Mouse (Mus musculus) testis, adult 2 months (tissue): Measurements from ENCODE around the gene Dcaf17.

Experiments used
- CTCF ChIP-seq: fragments of 200-500 bp; IDR thresholded peaks from 2 replicates; pipeline ENCODE4 v1.5.1; 2012; ENCODE audit warnings: low read depth, mild to moderate bottlenecking, inconsistent platforms, low read length, moderate library complexity; ENCODE audit not compliant: control insufficient read depth, insufficient read depth, insufficient replicate concordance
- POLR2A ChIP-seq: fragments of 200-500 bp; IDR thresholded peaks from 2 replicates; pipeline ENCODE4 v1.6.1; 2012; ENCODE audit warnings: low read depth, mild to moderate bottlenecking, inconsistent platforms, low read length, moderate library complexity; ENCODE audit not compliant: control insufficient read depth

DNA sequence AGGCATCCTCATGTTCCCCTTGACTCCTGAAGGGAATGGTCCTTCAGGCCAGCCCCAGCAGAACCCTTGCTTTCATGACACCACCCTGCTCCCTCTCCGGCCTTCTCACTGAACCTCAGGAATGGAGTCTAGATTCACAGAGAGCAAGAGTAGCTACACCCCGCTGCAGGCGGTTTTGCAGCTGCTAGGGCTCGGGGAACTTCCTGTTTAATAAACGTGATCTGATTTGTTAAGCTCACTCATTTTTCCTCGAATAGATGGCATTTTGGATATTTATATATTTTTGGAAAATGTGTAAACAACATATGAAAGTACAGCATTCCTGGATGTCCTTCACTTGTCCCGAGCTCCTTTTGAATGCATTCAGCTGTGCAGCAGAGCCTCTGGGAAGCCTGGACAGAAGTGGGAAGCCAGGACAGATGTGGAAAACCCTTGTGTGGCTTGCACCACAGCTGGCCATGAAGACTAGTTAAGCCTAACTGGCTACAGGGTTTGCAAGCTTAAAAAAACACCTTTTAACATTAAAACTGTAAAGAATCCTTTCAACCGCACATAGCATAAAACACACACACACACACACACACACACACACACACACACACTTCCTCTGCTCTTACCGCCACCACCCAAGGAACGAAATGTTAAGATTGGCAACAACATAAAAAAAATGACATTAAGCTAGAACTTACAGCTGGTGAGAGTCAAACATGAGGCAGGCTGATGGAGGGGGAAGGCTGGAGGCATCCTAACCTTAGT, 72.8 kb downstream of the Dcaf17 start:
- no peak for TF ChIP-seq CTCF
- TF ChIP-seq POLR2A = no peak
